Comparison of ENCODE assay signal across 8 mouse cellular contexts in the genomic region with DNA sequence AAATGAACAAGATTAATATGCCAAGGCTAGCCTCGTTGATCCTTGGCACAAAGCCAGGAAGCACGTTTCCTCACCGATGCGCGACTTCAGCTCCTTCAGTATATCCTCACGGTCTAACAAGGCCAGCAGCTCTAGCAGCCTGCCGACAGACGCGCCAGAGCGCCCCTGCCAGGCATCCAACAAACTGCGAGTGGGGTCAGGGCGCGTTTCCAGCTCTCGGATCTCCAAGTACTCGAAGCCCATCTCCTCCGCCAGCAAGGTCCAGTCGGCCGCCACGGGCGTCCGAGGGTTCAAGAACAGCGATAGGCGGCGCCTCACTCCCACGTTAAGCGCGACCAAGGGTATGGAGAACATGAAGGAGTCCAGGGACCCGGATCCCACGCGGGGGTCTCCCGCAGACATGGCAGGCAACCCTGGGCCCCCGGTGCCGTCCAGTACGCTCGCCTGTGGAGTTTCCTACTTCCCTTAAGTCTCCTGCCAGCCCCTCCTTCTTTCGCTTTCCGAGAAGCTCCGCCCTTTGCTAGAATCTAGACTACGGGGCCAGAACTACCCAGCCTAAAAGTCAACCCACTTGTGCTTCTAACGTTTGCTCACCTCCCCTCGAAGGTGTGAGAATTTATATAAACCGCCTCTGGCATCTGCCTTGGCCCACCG. TPM values are rescaled to one million over a fixed set of nuclear protein-coding genes. Genes with fewer than 3 reads are reported as not detected.
DNase-seq lines count a peak whose midpoint lies in the region; ATAC-seq and TF ChIP-seq lines count a peak whose summit lies in the region.

A gene (plus strand): TSS at position 119 of the 654 bp plus-strand sequence.

- peak within 1 kb of the TSS; percentile 84 for H3K4me2 ChIP-seq in heart, embryonic 14.5 days (ENCODE audit: low read length)
- peak within 1 kb of the TSS; percentile 94 for H3K4me2 ChIP-seq in liver, embryonic 15.5 days
- peak within 1 kb of the TSS; percentile 84 for H3K4me2 ChIP-seq in neural tube, embryonic 11.5 days (ENCODE audit: low read depth)

- H3K27me3 ChIP-seq in heart, embryonic 14.5 days (ENCODE audit: control insufficient read depth, insufficient read depth, low read length), result no peaks in the 10 kb centered on the region
- H3K27me3 ChIP-seq in liver, embryonic 15.5 days, result no peaks in the 10 kb centered on the region
- H3K27me3 ChIP-seq in neural tube, embryonic 11.5 days (ENCODE audit: control insufficient read depth, insufficient read depth, low read length), result peaks cover 7% of the 10 kb centered on the region; the same call in 1 of the 2 replicates
- H3K27me3 ChIP-seq in testis, adult 2 months (ENCODE audit: control insufficient read depth, insufficient read depth, low read length), result no peaks in the 10 kb centered on the region

- peak; percentile 56 to 64 for DNase-seq in CD8-positive naive resting alpha-beta T cell, adult 2 months (ENCODE audit: low read depth in 2 of 2, low spot score in 2 of 2)
- DNase-seq in kidney, postnatal 10 days, result peak; percentile 82
- peak; percentile 40 for DNase-seq in neural tube, embryonic 11.5 days (ENCODE audit: low spot score)

- H3K27ac ChIP-seq in bone marrow macrophage, adult 2 months (ENCODE audit: insufficient read depth, low read depth, low read length), result peak within 1 kb of the TSS; percentile 89
- H3K27ac ChIP-seq in heart, embryonic 14.5 days (replicated peaks in 1 of 2; ENCODE audit: control insufficient read depth in 1 of 2, insufficient read depth in 1 of 2, low read depth in 2 of 2, low read length in 2 of 2), result peak within 1 kb of the TSS; percentile 90 to 94
- H3K27ac ChIP-seq in liver, embryonic 15.5 days (replicated peaks), result peak within 1 kb of the TSS; percentile 92
- H3K27ac ChIP-seq in neural tube, embryonic 11.5 days (ENCODE audit: low read depth, low read length), result no peak within 1 kb of the TSS
- H3K27ac ChIP-seq in testis, adult 2 months (ENCODE audit: control insufficient read depth, insufficient read depth, low read depth, low read length), result peak within 1 kb of the TSS; percentile 94

- 1% methylated on average over 43 of the region's 43 CpGs for WGBS in heart, embryonic 14.5 days
- under 1% methylated on average over 43 of the region's 43 CpGs for WGBS in liver, embryonic 15.5 days (ENCODE audit: insufficient replicate concordance)
- 2% methylated on average over 43 of the region's 43 CpGs for WGBS in neural tube, embryonic 11.5 days

- peak within 1 kb of the TSS; percentile 89 for H3K4me3 ChIP-seq in bone marrow macrophage, adult 2 months (ENCODE audit: insufficient read depth, low read length)
- H3K4me3 ChIP-seq in heart, embryonic 14.5 days (ENCODE audit: control insufficient read depth in 1 of 2, insufficient read depth in 1 of 2, low read depth in 1 of 2, low read length in 2 of 2), result peak within 1 kb of the TSS; percentile 79 to 89
- H3K4me3 ChIP-seq in liver, embryonic 15.5 days (replicated peaks), result peak within 1 kb of the TSS; percentile 93
- peak within 1 kb of the TSS; percentile 62 for H3K4me3 ChIP-seq in neural tube, embryonic 11.5 days (ENCODE audit: low read depth, low read length)
- peak within 1 kb of the TSS; percentile 94 for H3K4me3 ChIP-seq in testis, adult 2 months (ENCODE audit: control insufficient read depth, low read depth, low read length)

- peak; percentile 70 for ATAC-seq in erythroid progenitor cell, adult 5-6 weeks (replicated peaks; ENCODE audit: low FRiP score, poor library complexity, severe bottlenecking)
- no peak for ATAC-seq in heart, embryonic 14.5 days (ENCODE audit: insufficient number of reproducible peaks, insufficient read depth, low FRiP score, low read depth)
- ATAC-seq in liver, embryonic 15.5 days (ENCODE audit: insufficient read depth), result peak; percentile 42
- ATAC-seq in neural tube, embryonic 11.5 days (ENCODE audit: insufficient read depth, low FRiP score, low TSS enrichment), result no peak

- TF ChIP-seq CTCF in bone marrow macrophage, adult 2 months (IDR thresholded peaks at IDR 0.05; ENCODE audit: low read depth, low read length), result no peak
- TF ChIP-seq CTCF in testis, adult 2 months (IDR thresholded peaks at IDR 0.05; ENCODE audit: control insufficient read depth, insufficient read depth, insufficient replicate concordance, low read depth, low read length), result no peak

- H3K4me1 ChIP-seq in bone marrow macrophage, adult 2 months (ENCODE audit: control insufficient read depth, insufficient read depth, low read length), result peaks cover 44% of the 10 kb centered on the region
- H3K4me1 ChIP-seq in heart, embryonic 14.5 days (ENCODE audit: control insufficient read depth in 2 of 2, insufficient read depth in 2 of 2, low read length in 2 of 2), result peaks cover 11 to 15% of the 10 kb centered on the region in 2 experiments
- peaks cover 44% of the 10 kb centered on the region for H3K4me1 ChIP-seq in liver, embryonic 15.5 days (replicated peaks)
- peaks cover 15% of the 10 kb centered on the region for H3K4me1 ChIP-seq in neural tube, embryonic 11.5 days (ENCODE audit: control insufficient read depth, insufficient read depth, low read length)
- H3K4me1 ChIP-seq in testis, adult 2 months (ENCODE audit: control insufficient read depth, insufficient read depth, low read length), result peaks cover 21% of the 10 kb centered on the region

- H3K36me3 ChIP-seq in heart, embryonic 14.5 days (ENCODE audit: control insufficient read depth, insufficient read depth, low read length), result peaks cover 29% of the 10 kb centered on the region
- peaks cover 21% of the 10 kb centered on the region for H3K36me3 ChIP-seq in liver, embryonic 15.5 days (replicated peaks)
- H3K36me3 ChIP-seq in neural tube, embryonic 11.5 days (ENCODE audit: control insufficient read depth, insufficient read depth, low read length), result no peaks in the 10 kb centered on the region; the same call in none of the 2 replicates
- H3K36me3 ChIP-seq in testis, adult 2 months (ENCODE audit: control insufficient read depth, insufficient read depth, low read length), result no peaks in the 10 kb centered on the region; the same call in 1 of the 2 replicates

- no peak for TF ChIP-seq POLR2A in bone marrow macrophage, adult 2 months (IDR thresholded peaks at IDR 0.05; ENCODE audit: borderline replicate concordance, low read depth, low read length)
- TF ChIP-seq POLR2A in testis, adult 2 months (IDR thresholded peaks at IDR 0.05; ENCODE audit: control insufficient read depth, low read depth, low read length), result no peak

- peak within 1 kb of the TSS; percentile 82 for H3K9ac ChIP-seq in heart, embryonic 14.5 days (ENCODE audit: low read length)
- H3K9ac ChIP-seq in liver, embryonic 15.5 days, result peak within 1 kb of the TSS; percentile 85
- peak within 1 kb of the TSS; percentile 80 for H3K9ac ChIP-seq in neural tube, embryonic 11.5 days (ENCODE audit: low read length)

- no peaks in the 10 kb centered on the region for H3K9me3 ChIP-seq in heart, embryonic 14.5 days (ENCODE audit: control insufficient read depth, low read length)
- no peaks in the 10 kb centered on the region for H3K9me3 ChIP-seq in liver, embryonic 15.5 days (replicated peaks)
- no peaks in the 10 kb centered on the region for H3K9me3 ChIP-seq in neural tube, embryonic 11.5 days (ENCODE audit: control insufficient read depth, low read length)

RNA-seq across cellular contexts. Expression of the gene that starts here (rescaled TPM):
- polyA plus RNA-seq in bone marrow macrophage, adult 2 months (2012; ENCODE audit: insufficient read depth, insufficient read length, missing spikeins), result 99.1 and 103 TPM in 2 replicates
- 5.9 and 10.8 TPM in 2 replicates for total RNA-seq in erythroid progenitor cell, adult 5-6 weeks (2015; ENCODE audit: low replicate concordance)
- total RNA-seq in erythroid progenitor cell, adult 5-6 weeks (2017; ENCODE audit: low replicate concordance), result 5.2 and 5.4 TPM in 2 replicates
- polyA plus RNA-seq in heart, embryonic 14.5 days (2014; fragmentation: Nextera tagmentation; extraction: Ambion mirVana), result 78.3 and 81.6 TPM in 2 replicates
- 42.4 and 51.5 TPM in 2 replicates for polyA plus RNA-seq in liver, embryonic 15.5 days (2015; fragmentation: Nextera tagmentation; extraction: Ambion mirVana)
- polyA plus RNA-seq in neural tube, embryonic 11.5 days (2014; fragmentation: Nextera tagmentation; extraction: Ambion mirVana), result 69.4 and 75.1 TPM in 2 replicates
- 13.7 and 15.6 TPM in 2 replicates for polyA plus RNA-seq in testis, adult 2 months (2012; rRNA removed)

Comparison
In these comparisons a context has a peak if more than half of its experiments do, and no peak if none do; other contexts are left out.
1. ATAC-seq: peak in erythroid progenitor cell, adult 5-6 weeks (single experiment) and liver, embryonic 15.5 days (single experiment); none in heart, embryonic 14.5 days (single experiment) and neural tube, embryonic 11.5 days (single experiment).
2. Peak in every context shown above with its lines, with median percentiles within 50 percentile points of each other: DNase-seq, H3K4me3 ChIP-seq, H3K4me2 ChIP-seq and H3K9ac ChIP-seq.